Mouse (Mus musculus) neural tube, embryonic 11.5 days (tissue): ENCODE data around the gene Mon1a. TPM values are rescaled to one million over a fixed set of nuclear protein-coding genes. Genes with fewer than 3 reads are reported as not detected.

ENCODE experiments used
- ATAC-seq: fragments of 200-750 bp; cut with Nextera tagmentation; 2 replicates; pipeline ENCODE4 v1.8.0; 2017; ENCODE audit warnings: moderate number of reproducible peaks, mild to moderate bottlenecking, moderate TSS enrichment, moderate library complexity; ENCODE audit not compliant: insufficient read depth, low FRiP score, low TSS enrichment
- DNase-seq: peaks from one replicate; pipeline ENCODE4 v3.0.0-alpha.2; 2015; ENCODE audit warnings: low spot score
- H3K27ac ChIP-seq: fragments of 300-500 bp; sonication (generic); 2 replicates; pipeline ENCODE4 v1.5.1; 2014; ENCODE audit warnings: low read depth, mild to moderate bottlenecking, low read length
- H3K27me3 ChIP-seq: fragments of 300-500 bp; sonication (generic); 2 replicates; pipeline ENCODE4 v1.6.1; 2014; ENCODE audit warnings: mild to moderate bottlenecking, low read length, mixed read lengths; ENCODE audit not compliant: control insufficient read depth, insufficient read depth
- H3K36me3 ChIP-seq: fragments of 300-500 bp; sonication (generic); 2 replicates; pipeline ENCODE4 v1.6.1; 2014; ENCODE audit warnings: mild to moderate bottlenecking, low read length, moderate library complexity, mixed read lengths; ENCODE audit not compliant: control insufficient read depth, insufficient read depth
- H3K4me1 ChIP-seq: fragments of 300-500 bp; sonication (generic); 2 replicates; pipeline ENCODE4 v1.6.1; 2014; ENCODE audit warnings: low read length, mixed read lengths; ENCODE audit not compliant: control insufficient read depth, insufficient read depth
- H3K4me2 ChIP-seq: fragments of 300-500 bp; sonication (generic); 2 replicates; pipeline ENCODE4 v1.6.1; 2014; ENCODE audit warnings: low read depth, mild to moderate bottlenecking, moderate library complexity
- H3K4me3 ChIP-seq: fragments of 300-500 bp; sonication (generic); 2 replicates; pipeline ENCODE4 v1.5.1; 2014; ENCODE audit warnings: low read depth, low read length
- H3K9ac ChIP-seq: fragments of 300-500 bp; sonication (generic); 2 replicates; pipeline ENCODE4 v1.6.1; 2014; ENCODE audit warnings: mild to moderate bottlenecking, low read length
- H3K9me3 ChIP-seq: fragments of 300-500 bp; sonication (generic); 2 replicates; pipeline ENCODE4 v1.6.1; 2016; ENCODE audit warnings: low read length; ENCODE audit not compliant: control insufficient read depth
- WGBS: fragments of 180-500 bp; shearing (Covaris S2); extraction: QIAGEN DNeasy Blood & Tissue Kit; methylation state at CpG from one replicate; pipeline ENCODE4 v1.1.7; 2014; 5-methylcytosine and 5-hydroxymethylcytosine counted together
- polyA plus RNA-seq: library from polyadenylated mRNA; unstranded; fragments of >200 nt; fragmentation: Nextera tagmentation; extraction: Ambion mirVana; gene quantifications from 2 replicates; pipeline ENCODE4 v1.2.1, GENCODE M21; 2014

Gene Mon1a
- polyA plus RNA-seq, 1 experiment from 2014 or later: 19.2 TPM

GRCm38 (mm10) chr9:107917895-107918608 is 30.1 kb downstream of the Mon1a start:
- Histone ChIP-seq H3K4me3 (no peak overlapping the region), H3K4me1 (peaks cover 5% of the 10 kb centered on the region), H3K27ac (no peak overlapping the region), H3K27me3 (no peaks in the 10 kb centered on the region), H3K9me3 (no peaks in the 10 kb centered on the region), H3K9ac (no peak overlapping the region), H3K4me2 (no peak overlapping the region), H3K36me3 (no peaks in the 10 kb centered on the region)
- DNase-seq: no peak
- no peak for ATAC-seq
- WGBS: 55% methylated on average over 13 of the region's 13 CpGs

- WGBS: 84% methylated on average over 6 of the region's 6 CpGs
Observed at GRCm38 (mm10) chr9:107918884-107919283, 30.9 kb downstream of the Mon1a start.

GRCm38 (mm10) chr9:107919441-107919840 is 31.5 kb downstream of the Mon1a start:
- no peak for ATAC-seq
- 89% methylated on average over 5 of the region's 5 CpGs for WGBS

More at GRCm38 (mm10) chr9:107918884-107919283, 30.9 kb downstream of the Mon1a start:
- Histone ChIP-seq H3K36me3 (no peaks in the 10 kb centered on the region), H3K9ac (no peak overlapping the region), H3K9me3 (no peaks in the 10 kb centered on the region), H3K4me1 (peaks cover 5% of the 10 kb centered on the region), H3K27me3 (no peaks in the 10 kb centered on the region), H3K4me2 (no peak overlapping the region), H3K4me3 (no peak overlapping the region), H3K27ac (no peak overlapping the region)
- no peak for ATAC-seq
- DNase-seq: no peak

GRCm38 (mm10) chr9:107923021-107923420 is 35.1 kb downstream of the Mon1a start:
- 37% methylated on average over 7 of the region's 7 CpGs for WGBS
- peaks cover 3% of the 10 kb centered on the region for H3K4me1 ChIP-seq
- H3K36me3 ChIP-seq: no peaks in the 10 kb centered on the region
- H3K4me2 ChIP-seq: no peak overlapping the region
- no peak overlapping the region for H3K4me3 ChIP-seq
- no peaks in the 10 kb centered on the region for H3K9me3 ChIP-seq
- ATAC-seq: no peak
- no peaks in the 10 kb centered on the region for H3K27me3 ChIP-seq
- H3K9ac ChIP-seq: no peak overlapping the region
- H3K27ac ChIP-seq: no peak overlapping the region
- no peak for DNase-seq

More at GRCm38 (mm10) chr9:107919441-107919840, 31.5 kb downstream of the Mon1a start:
- Histone ChIP-seq H3K27me3 (no peaks in the 10 kb centered on the region), H3K4me2 (no peak overlapping the region), H3K27ac (no peak overlapping the region), H3K9ac (no peak overlapping the region), H3K4me3 (no peak overlapping the region), H3K36me3 (no peaks in the 10 kb centered on the region), H3K4me1 (peaks cover 5% of the 10 kb centered on the region), H3K9me3 (no peaks in the 10 kb centered on the region)
- no peak for DNase-seq

- no peak overlapping the region for H3K27ac ChIP-seq
- H3K4me1 ChIP-seq: no peaks in the 10 kb centered on the region
- no peak overlapping the region for H3K9ac ChIP-seq
- no peaks in the 10 kb centered on the region for H3K9me3 ChIP-seq
- no peak overlapping the region for H3K4me3 ChIP-seq
- no peaks in the 10 kb centered on the region for H3K27me3 ChIP-seq
- WGBS: 46% methylated on average over 6 of the region's 6 CpGs
- ATAC-seq: no peak
- no peak overlapping the region for H3K4me2 ChIP-seq
- DNase-seq: no peak
- H3K36me3 ChIP-seq: no peaks in the 10 kb centered on the region
Observed at GRCm38 (mm10) chr9:107923956-107924355, 36.0 kb downstream of the Mon1a start.

GRCm38 (mm10) chr9:107925251-107925650 is 37.3 kb downstream of the Mon1a start:
- H3K27ac ChIP-seq: no peak overlapping the region
- H3K9me3 ChIP-seq: no peaks in the 10 kb centered on the region
- H3K4me2 ChIP-seq: no peak overlapping the region
- 27% methylated on average over 3 of the region's 3 CpGs for WGBS
- no peaks in the 10 kb centered on the region for H3K36me3 ChIP-seq
- no peaks in the 10 kb centered on the region for H3K4me1 ChIP-seq
- ATAC-seq: no peak
- no peak overlapping the region for H3K4me3 ChIP-seq
- no peak overlapping the region for H3K9ac ChIP-seq
- no peak for DNase-seq
- H3K27me3 ChIP-seq: no peaks in the 10 kb centered on the region

- Histone ChIP-seq H3K27ac (no peak overlapping the region), H3K4me3 (no peak overlapping the region), H3K9ac (no peak overlapping the region), H3K36me3 (no peaks in the 10 kb centered on the region), H3K27me3 (no peaks in the 10 kb centered on the region), H3K4me2 (no peak overlapping the region), H3K9me3 (no peaks in the 10 kb centered on the region), H3K4me1 (no peaks in the 10 kb centered on the region)
- WGBS: 57% methylated on average over 9 of the region's 9 CpGs
- no peak for ATAC-seq
- no peak for DNase-seq
Observed at GRCm38 (mm10) chr9:107926920-107927420, 39.0 kb downstream of the Mon1a start.

GRCm38 (mm10) chr9:107927749-107928148 is 39.8 kb downstream of the Mon1a start:
- Histone ChIP-seq H3K4me3 (no peak overlapping the region), H3K9ac (no peak overlapping the region), H3K27ac (no peak overlapping the region), H3K4me2 (no peak overlapping the region), H3K4me1 (no peaks in the 10 kb centered on the region), H3K36me3 (no peaks in the 10 kb centered on the region), H3K9me3 (no peaks in the 10 kb centered on the region), H3K27me3 (no peaks in the 10 kb centered on the region)
- 91% methylated on average over 5 of the region's 5 CpGs for WGBS
- ATAC-seq (no peak), DNase-seq (no peak)

GRCm38 (mm10) chr9:107928169-107928568 is 40.2 kb downstream of the Mon1a start, which contains the start of gene Actl11:
Gene Actl11 (plus strand): TSS chr9:107928469.
- H3K36me3 ChIP-seq: no peaks in the 10 kb centered on the region
- WGBS: 82% methylated on average over 3 of the region's 3 CpGs
- H3K4me3 ChIP-seq: no peak within 1 kb of the TSS
- no peak within 1 kb of the TSS for H3K9ac ChIP-seq
- no peaks in the 10 kb centered on the region for H3K4me1 ChIP-seq
- DNase-seq (no peak), ATAC-seq (no peak)
- no peaks in the 10 kb centered on the region for H3K9me3 ChIP-seq
- H3K4me2 ChIP-seq: no peak within 1 kb of the TSS
- H3K27me3 ChIP-seq: no peaks in the 10 kb centered on the region
- no peak within 1 kb of the TSS for H3K27ac ChIP-seq
